Mouse (Mus musculus) stomach, postnatal 0 days (tissue): ENCODE measurements around the gene Iyd. TPM values are rescaled to one million over a fixed set of nuclear protein-coding genes. Genes with fewer than 3 reads are reported as not detected.

Experiments
- ATAC-seq: fragments of 200-750 bp; cut with Nextera tagmentation; 2 replicates; pipeline ENCODE4 v1.8.0; 2017; ENCODE audit not compliant: low FRiP score, low TSS enrichment
- DNase-seq: peaks from one replicate; pipeline ENCODE4 v3.0.0-alpha.2; 2016; ENCODE audit warnings: low spot score
- H3K27ac ChIP-seq: fragments of 300-500 bp; sonication (generic); replicated peaks from 2 replicates; pipeline ENCODE4 v1.5.1; 2014; ENCODE audit warnings: mild to moderate bottlenecking, control low read depth
- H3K27me3 ChIP-seq: fragments of 300-500 bp; sonication (generic); 2 replicates; pipeline ENCODE4 v1.6.1; 2014; ENCODE audit warnings: low read length; ENCODE audit not compliant: control insufficient read depth, insufficient read depth
- H3K36me3 ChIP-seq: fragments of 300-500 bp; sonication (generic); 2 replicates; pipeline ENCODE4 v1.6.1; 2014; ENCODE audit warnings: low read length, mixed read lengths; ENCODE audit not compliant: control insufficient read depth, insufficient read depth
- H3K4me1 ChIP-seq: fragments of 300-500 bp; sonication (generic); replicated peaks from 2 replicates; pipeline ENCODE4 v1.6.1; 2014; ENCODE audit warnings: antibody characterized with exemption; ENCODE audit not compliant: control insufficient read depth, insufficient read depth
- H3K4me2 ChIP-seq: fragments of 300-500 bp; sonication (generic); replicated peaks from 2 replicates; pipeline ENCODE4 v1.6.1; 2014; ENCODE audit warnings: low read depth, mild to moderate bottlenecking, control low read depth, moderate library complexity
- H3K4me3 ChIP-seq: fragments of 300-500 bp; sonication (generic); 2 replicates; pipeline ENCODE4 v1.5.1; 2014; ENCODE audit warnings: low read depth, low read length, control low read depth
- H3K9ac ChIP-seq: fragments of 300-500 bp; sonication (generic); 2 replicates; pipeline ENCODE4 v1.6.1; 2014; ENCODE audit warnings: mild to moderate bottlenecking, low read length, control low read depth, mixed read lengths
- H3K9me3 ChIP-seq: fragments of 300-500 bp; sonication (generic); 2 replicates; pipeline ENCODE4 v1.6.1; 2016; ENCODE audit warnings: low read length; ENCODE audit not compliant: control insufficient read depth
- CTCF ChIP-seq: IDR thresholded peaks from 2 replicates; pipeline ENCODE4 v1.5.1; 2016; ENCODE audit warnings: antibody characterized with exemption, low read depth, mild to moderate bottlenecking, moderate library complexity
- EP300 ChIP-seq: optimal IDR thresholded peaks from 2 replicates; pipeline ENCODE3; 2016; ENCODE audit warnings: antibody characterized with exemption
- WGBS: fragments of 180-500 bp; shearing (Covaris S2); extraction: QIAGEN DNeasy Blood & Tissue Kit; methylation state at CpG from one replicate; pipeline ENCODE4 v1.1.7; 2014; 5-methylcytosine and 5-hydroxymethylcytosine counted together
- polyA plus RNA-seq: library from polyadenylated mRNA; unstranded; fragments of >200 nt; fragmentation: Nextera tagmentation; extraction: Ambion mirVana; gene quantifications from 2 replicates; pipeline ENCODE4 v1.2.1, GENCODE M21; 2015

The Iyd gene
- polyA plus RNA-seq, 1 experiment from 2014 or later = 33.5 TPM

GRCm38 (mm10) chr10:3531375-3531774, 8.7 kb upstream of the Iyd start:
- Histone ChIP-seq H3K4me2 (no peak overlapping the region), H3K27me3 (no peaks in the 10 kb centered on the region), H3K9ac (no peak overlapping the region), H3K27ac (no peak overlapping the region), H3K36me3 (no peaks in the 10 kb centered on the region), H3K4me3 (no peak overlapping the region), H3K4me1 (no peaks in the 10 kb centered on the region), H3K9me3 (no peaks in the 10 kb centered on the region)
- 2% methylated on average over 4 of the region's 4 CpGs for WGBS
- peak; percentile 97 for TF ChIP-seq CTCF
- TF ChIP-seq EP300 = no peak
- ATAC-seq (peak; percentile 60; the same call in 1 of the 2 replicates), DNase-seq (peak; percentile 76)

DNA sequence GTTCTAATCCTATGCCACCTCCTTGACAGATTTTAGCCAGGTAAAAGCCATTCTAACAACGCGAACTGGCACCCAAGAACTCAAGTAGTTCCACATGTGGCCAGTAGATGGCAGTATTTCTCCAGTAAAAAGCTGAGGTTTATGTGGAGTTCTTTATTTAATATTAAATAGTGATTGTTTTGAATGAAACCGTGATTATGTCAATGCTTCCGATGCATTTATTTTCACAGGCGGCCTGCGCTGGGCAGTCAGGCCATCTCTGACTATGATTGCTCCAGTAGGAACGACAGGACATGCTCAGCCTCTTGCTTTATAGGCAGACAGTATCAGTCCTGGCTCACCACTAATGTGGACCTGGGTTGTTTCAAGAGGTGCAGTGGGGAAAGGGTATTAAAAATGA, 5.6 kb upstream of the Iyd start:
- Histone ChIP-seq H3K27ac (no peak overlapping the region), H3K27me3 (no peaks in the 10 kb centered on the region), H3K4me2 (no peak overlapping the region; the same call in 1 of the 2 replicates), H3K4me1 (peaks cover 6% of the 10 kb centered on the region; the same call in 1 of the 2 replicates), H3K9ac (no peak overlapping the region), H3K9me3 (no peaks in the 10 kb centered on the region), H3K36me3 (no peaks in the 10 kb centered on the region), H3K4me3 (no peak overlapping the region)
- 3% methylated on average over 7 of the region's 7 CpGs for WGBS
- DNase-seq (peak; percentile 44), ATAC-seq (no peak)
- TF ChIP-seq EP300 (no peak), CTCF (peak; percentile 85)

DNA sequence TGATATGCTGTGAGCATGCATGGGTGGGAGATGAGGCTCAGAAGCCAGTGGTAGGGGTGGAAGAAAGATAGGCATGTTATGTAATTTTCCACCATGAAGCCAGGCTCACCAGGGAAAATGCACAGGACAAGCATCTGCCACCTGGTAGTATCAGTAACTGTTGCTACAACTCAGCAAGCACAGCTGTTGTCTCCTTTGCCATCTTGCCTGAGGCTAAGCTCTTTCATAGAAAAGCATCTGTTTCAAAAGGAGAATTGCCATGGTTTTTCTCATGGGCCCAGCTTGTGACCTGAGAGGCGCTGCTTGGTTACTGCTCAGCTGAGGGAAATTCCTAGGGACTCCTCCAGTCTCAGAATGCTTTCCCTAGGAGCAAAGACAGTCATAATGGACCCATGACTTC, 3.7 kb upstream of the Iyd start:
- Histone ChIP-seq H3K4me3 (no peak overlapping the region), H3K4me1 (peaks cover 6% of the 10 kb centered on the region; the same call in 1 of the 2 replicates), H3K9me3 (no peaks in the 10 kb centered on the region), H3K9ac (no peak overlapping the region), H3K27ac (no peak overlapping the region), H3K36me3 (no peaks in the 10 kb centered on the region), H3K27me3 (no peaks in the 10 kb centered on the region), H3K4me2 (no peak overlapping the region)
- DNase-seq = no peak
- WGBS = 83% methylated on average over 1 of the region's 1 CpGs
- ATAC-seq = no peak
- no peak for TF ChIP-seq EP300
- no peak for TF ChIP-seq CTCF

DNA sequence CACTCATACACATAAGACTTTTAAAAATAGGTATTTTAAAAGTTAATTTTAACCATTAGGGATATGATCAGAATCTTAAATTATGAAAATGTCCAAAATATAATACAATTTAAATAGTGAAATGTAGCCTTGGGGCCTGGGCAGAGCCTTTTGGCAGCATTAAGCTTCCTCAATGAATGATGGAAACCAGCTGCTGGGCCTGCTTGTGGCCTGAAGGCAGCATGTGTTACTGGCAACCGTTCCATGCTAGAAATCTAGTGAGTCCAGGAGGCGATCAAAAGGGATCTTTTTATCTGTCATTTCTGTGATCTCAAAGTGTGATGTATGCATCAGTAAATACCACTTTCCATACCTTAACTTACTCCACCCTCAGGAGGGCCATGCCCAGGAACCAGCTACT, 9.3 kb downstream of the Iyd start:
- Histone ChIP-seq H3K4me2 (no peak overlapping the region), H3K27me3 (no peaks in the 10 kb centered on the region), H3K9ac (no peak overlapping the region), H3K27ac (no peak overlapping the region), H3K9me3 (no peaks in the 10 kb centered on the region), H3K4me3 (no peak overlapping the region), H3K4me1 (no peaks in the 10 kb centered on the region), H3K36me3 (no peaks in the 10 kb centered on the region)
- no peak for ATAC-seq
- no peak for TF ChIP-seq EP300
- TF ChIP-seq CTCF = no peak
- WGBS = 32% methylated on average over 2 of the region's 2 CpGs
- DNase-seq = no peak

- DNase-seq (no peak), ATAC-seq (no peak)
- Histone ChIP-seq H3K36me3 (no peaks in the 10 kb centered on the region), H3K27ac (no peak overlapping the region), H3K27me3 (no peaks in the 10 kb centered on the region), H3K4me3 (no peak overlapping the region), H3K4me1 (no peaks in the 10 kb centered on the region), H3K9ac (no peak overlapping the region), H3K4me2 (no peak overlapping the region), H3K9me3 (no peaks in the 10 kb centered on the region)
- TF ChIP-seq EP300 (no peak), CTCF (peak; percentile 59)
- 59% methylated on average over 5 of the region's 5 CpGs for WGBS
These were observed 15.1 kb downstream of the Iyd start for GRCm38 (mm10) chr10:3555128-3555527.

DNA sequence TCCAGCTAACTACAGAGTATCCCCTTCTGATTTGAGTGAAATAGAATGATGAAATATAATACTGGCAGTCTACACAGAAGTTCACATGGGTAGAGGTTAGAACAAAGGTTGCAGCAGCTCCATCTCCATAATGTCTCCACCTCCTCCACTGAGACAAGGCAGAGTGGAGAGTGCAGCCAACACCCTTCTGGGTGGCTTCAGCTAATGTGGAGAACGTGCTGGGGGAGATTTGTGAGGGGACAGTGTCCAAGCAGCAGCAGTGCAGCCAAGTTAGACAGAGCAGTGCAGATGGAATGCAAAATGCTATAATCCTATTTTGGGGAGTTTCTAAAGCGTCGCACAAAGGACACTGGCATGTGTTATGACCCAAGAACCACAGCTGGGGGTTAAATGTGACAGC, 16.5 kb downstream of the Iyd start:
- no peak overlapping the region for H3K27ac ChIP-seq
- no peak for TF ChIP-seq EP300
- TF ChIP-seq CTCF = no peak
- H3K9ac ChIP-seq = no peak overlapping the region
- no peak overlapping the region for H3K4me3 ChIP-seq
- no peaks in the 10 kb centered on the region for H3K4me1 ChIP-seq
- ATAC-seq (no peak), DNase-seq (no peak)
- WGBS = 58% methylated on average over 3 of the region's 3 CpGs
- H3K4me2 ChIP-seq = no peak overlapping the region
- H3K27me3 ChIP-seq = no peaks in the 10 kb centered on the region
- no peaks in the 10 kb centered on the region for H3K36me3 ChIP-seq
- no peaks in the 10 kb centered on the region for H3K9me3 ChIP-seq
